Mouse (Mus musculus): Measurements from ENCODE around the gene Naip6.
"Not testable (repeated sequence)": the region's sequence is repeated elsewhere in the genome, so short reads cannot be mapped to it uniquely, and the experiment has no call there.

Naip6 gene

GRCm38 (mm10) chr13:100317256-100317893 is at the start of gene Naip6:
TSS of gene Naip6 (minus strand) at chr13:100317674.
- not testable (repeated sequence) for TF ChIP-seq GATA4 (IDR thresholded peaks at IDR 0.05; ENCODE audit: insufficient replicate concordance, low read length)

GRCm38 (mm10) chr13:100341822-100342221 is 24.3 kb upstream of the Naip6 start:
- TF ChIP-seq GATA4 (IDR thresholded peaks at IDR 0.05; ENCODE audit: insufficient replicate concordance, low read length): no peak

- no peak for TF ChIP-seq GATA4 (IDR thresholded peaks at IDR 0.05; ENCODE audit: insufficient replicate concordance, low read length)
Measured at GRCm38 (mm10) chr13:100284611-100285010, 32.9 kb downstream of the Naip6 start.

GRCm38 (mm10) chr13:100246223-100246622 is 71.3 kb downstream of the Naip6 start, which contains the start of gene Naip5:
TSS of gene Naip5 (minus strand) at chr13:100246323.
- not testable (repeated sequence) for TF ChIP-seq GATA4 (IDR thresholded peaks at IDR 0.05; ENCODE audit: insufficient replicate concordance, low read length)

GRCm38 (mm10) chr13:100243702-100244101 is 73.8 kb downstream of the Naip6 start:
- no peak for TF ChIP-seq GATA4 (IDR thresholded peaks at IDR 0.05; ENCODE audit: insufficient replicate concordance, low read length)
